Mouse (Mus musculus): ENCODE measurements at regions not wholly inside any gene's neighbourhood (a gene's known extent, or its start where the extent isn't known, plus 50 kb on each side); places are given as distances from the start of the nearest gene placed in this dataset.
"Not testable (repeated sequence)": the region's sequence is repeated elsewhere in the genome, so short reads cannot be mapped to it uniquely, and the experiment has no call there.

DNA sequence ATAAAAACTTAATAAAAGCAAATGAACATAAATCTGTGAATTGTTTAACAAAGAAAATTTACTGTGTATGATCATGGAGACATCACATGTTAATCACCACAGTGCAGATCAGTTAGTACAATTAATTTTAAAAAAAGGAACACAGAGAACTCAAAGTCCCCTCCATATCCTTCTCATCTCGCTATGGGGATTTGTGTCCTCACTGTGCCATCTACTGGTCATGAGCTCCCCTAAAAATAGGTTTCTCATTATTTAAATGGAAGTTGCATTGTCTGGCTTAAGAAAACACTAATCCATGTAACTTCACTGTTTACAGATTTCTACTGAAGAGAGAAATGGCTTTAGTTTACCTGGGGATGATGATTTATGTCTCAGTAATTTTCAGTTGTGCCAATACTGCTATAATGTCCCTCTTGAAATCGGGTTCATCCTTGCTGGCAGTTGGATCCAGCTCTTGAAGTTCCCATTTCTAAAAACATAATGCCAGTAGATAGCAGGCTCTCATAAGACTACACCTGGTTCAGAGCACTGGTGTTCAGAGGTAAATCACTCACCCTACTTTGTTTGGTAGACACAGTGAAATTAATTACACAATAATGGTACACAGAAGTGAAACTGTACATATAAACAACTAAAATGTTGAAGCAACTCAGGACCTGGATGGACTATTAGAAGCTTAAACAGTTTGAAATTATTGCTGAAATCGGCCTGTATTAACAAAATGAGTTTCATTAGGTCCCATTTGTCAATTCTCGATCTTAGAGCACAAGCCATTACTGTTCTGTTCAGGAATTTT is 850.0 kb upstream of the Zfp386 start:
- Histone ChIP-seq H3K27me3 (replicated peaks) (no peaks in the 10 kb centered on the region), H3K4me3 (replicated peaks) (no peak overlapping the region)
- TF ChIP-seq GATA1 (IDR thresholded peaks at IDR 0.05; ENCODE audit: borderline replicate concordance, low read length) (no peak), FLI1 (IDR thresholded peaks at IDR 0.05; ENCODE audit: low read length) (no peak)

DNA sequence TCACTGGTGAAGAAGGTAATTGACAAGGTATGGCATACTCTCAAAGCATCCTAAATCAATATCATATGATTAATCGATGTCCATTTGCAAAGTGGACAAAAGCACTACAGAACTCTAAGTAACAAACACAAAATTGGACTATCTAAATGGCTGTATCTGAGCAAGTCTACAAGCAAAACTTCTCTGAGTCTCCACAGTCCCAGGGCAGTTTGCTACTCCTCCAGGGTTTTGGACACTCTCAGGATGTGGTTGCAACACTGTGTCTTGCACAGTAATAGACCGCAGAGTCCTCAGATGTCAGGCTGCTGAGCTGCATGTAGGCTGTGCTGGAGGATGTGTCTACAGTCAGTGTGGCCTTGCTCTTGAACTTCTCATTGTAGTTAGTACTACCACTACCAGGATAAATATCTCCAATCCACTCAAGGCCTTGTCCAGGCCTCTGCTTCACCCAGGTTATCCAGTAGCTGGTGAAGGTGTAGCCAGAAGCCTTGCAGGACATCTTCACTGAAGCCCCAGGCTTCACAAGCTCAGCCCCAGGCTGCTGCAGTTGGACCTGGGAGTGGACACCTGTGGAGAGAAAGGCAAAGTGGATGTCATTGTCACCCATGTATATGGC is 839.6 kb upstream of the Zfp386 start:
- H3K27me3 ChIP-seq (replicated peaks); H3K36me3 ChIP-seq (replicated peaks; ENCODE audit: low read length); H3K4me3 ChIP-seq (replicated peaks); H3K9me3 ChIP-seq; H3K4me1 ChIP-seq: not testable (repeated sequence)

More for the DNA sequence above, 850.0 kb upstream of the Zfp386 start:
- no peaks in the 10 kb centered on the region for H3K36me3 ChIP-seq (replicated peaks; ENCODE audit: low read length)
- H3K4me1 ChIP-seq, result peaks cover 13% of the 10 kb centered on the region
- H3K9me3 ChIP-seq, result no peaks in the 10 kb centered on the region

DNA sequence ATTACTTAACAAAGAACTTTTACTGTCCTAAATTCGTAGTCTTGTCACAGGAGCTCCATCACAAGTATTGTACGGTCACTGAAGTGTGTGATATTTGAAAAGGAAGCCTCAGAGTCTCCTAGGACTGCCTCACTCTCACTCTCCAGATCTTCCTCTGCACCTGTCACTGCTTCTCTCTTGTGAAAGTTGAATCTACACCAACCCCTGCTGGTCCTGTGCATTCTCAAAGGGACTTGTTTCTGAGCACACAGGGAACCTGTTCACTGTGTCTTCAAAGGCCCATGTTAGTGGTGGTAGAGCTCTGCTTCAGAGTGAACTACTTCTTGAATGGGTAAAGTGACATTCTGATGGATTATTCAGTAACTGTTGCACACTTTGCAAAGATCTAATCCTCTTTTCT is 824.9 kb upstream of the Zfp386 start:
- Histone ChIP-seq H3K9me3 (no peaks in the 10 kb centered on the region), H3K36me3 (replicated peaks; ENCODE audit: low read length) (no peaks in the 10 kb centered on the region), H3K4me1 (no peaks in the 10 kb centered on the region), H3K27me3 (replicated peaks) (no peaks in the 10 kb centered on the region), H3K4me3 (replicated peaks) (no peak overlapping the region)
- TF ChIP-seq FLI1 (IDR thresholded peaks at IDR 0.05; ENCODE audit: low read length) (no peak), GATA1 (IDR thresholded peaks at IDR 0.05; ENCODE audit: borderline replicate concordance, low read length) (no peak)

DNA sequence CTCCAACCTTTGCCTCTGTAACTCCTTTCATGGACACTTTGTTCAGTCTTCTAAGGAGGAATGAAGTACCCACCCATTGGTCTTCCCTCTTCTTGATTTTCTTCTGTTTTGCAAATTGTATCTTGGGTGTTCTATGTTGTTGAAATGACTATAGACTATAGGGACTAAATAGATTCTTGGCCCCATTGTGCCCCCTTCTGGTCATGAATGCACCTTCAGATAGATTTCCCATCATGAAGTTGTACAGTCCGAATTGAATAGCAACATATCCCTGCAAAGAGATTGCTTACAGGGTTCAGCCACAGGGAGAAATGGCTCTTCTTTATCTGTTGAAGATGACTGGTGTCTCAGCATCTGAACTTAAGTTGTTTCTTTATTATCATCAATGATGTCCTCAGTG is 817.6 kb upstream of the Zfp386 start:
- Histone ChIP-seq H3K9me3 (no peaks in the 10 kb centered on the region), H3K27me3 (replicated peaks) (no peaks in the 10 kb centered on the region), H3K4me1 (no peaks in the 10 kb centered on the region), H3K36me3 (replicated peaks; ENCODE audit: low read length) (no peaks in the 10 kb centered on the region), H3K4me3 (replicated peaks) (no peak overlapping the region)
- TF ChIP-seq FLI1 (IDR thresholded peaks at IDR 0.05; ENCODE audit: low read length) (no peak), GATA1 (IDR thresholded peaks at IDR 0.05; ENCODE audit: borderline replicate concordance, low read length) (no peak)

DNA sequence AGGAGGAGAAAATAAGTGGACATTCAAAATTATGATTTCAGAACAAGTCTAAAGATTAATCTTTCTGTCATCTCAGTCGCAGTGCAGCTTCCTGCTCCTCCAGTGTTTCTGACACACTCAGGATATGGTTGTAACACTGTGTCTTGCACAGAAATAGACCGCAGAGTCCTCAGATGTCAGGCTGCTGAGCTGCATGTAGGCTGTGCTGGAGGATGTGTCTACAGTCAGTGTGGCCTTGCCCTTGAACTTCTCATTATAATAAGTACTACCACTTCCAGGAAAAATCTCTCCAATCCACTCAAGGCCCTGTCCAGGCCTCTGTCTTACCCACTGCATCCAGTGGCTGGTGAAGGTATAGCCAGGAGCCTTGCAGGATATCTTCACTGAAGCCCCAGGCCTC is 804.9 kb upstream of the Zfp386 start:
- not testable (repeated sequence) for H3K4me3 ChIP-seq (replicated peaks); H3K36me3 ChIP-seq (replicated peaks; ENCODE audit: low read length); H3K4me1 ChIP-seq; H3K9me3 ChIP-seq; H3K27me3 ChIP-seq (replicated peaks)

DNA sequence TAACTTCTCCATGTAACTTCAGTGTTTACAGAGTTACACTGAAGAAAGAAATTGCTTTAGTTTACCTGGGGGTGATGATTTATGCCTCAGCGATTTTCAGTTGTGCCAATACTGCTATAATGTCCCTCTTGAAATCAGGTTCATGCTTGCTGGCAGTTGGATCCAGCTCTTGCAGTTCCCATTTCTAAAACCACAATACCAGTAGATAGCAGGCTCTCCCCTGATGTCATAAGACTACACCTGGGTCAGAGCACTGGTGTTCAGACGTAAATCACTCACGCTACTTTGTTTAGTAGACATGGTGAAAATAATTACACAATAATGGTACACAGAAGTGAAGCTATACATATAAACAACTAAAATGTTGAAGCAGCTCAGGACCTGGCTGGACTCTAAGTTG is 800.2 kb upstream of the Zfp386 start:
- H3K27me3 ChIP-seq (replicated peaks); H3K9me3 ChIP-seq; H3K36me3 ChIP-seq (replicated peaks; ENCODE audit: low read length); H3K4me3 ChIP-seq (replicated peaks); H3K4me1 ChIP-seq: not testable (repeated sequence)

DNA sequence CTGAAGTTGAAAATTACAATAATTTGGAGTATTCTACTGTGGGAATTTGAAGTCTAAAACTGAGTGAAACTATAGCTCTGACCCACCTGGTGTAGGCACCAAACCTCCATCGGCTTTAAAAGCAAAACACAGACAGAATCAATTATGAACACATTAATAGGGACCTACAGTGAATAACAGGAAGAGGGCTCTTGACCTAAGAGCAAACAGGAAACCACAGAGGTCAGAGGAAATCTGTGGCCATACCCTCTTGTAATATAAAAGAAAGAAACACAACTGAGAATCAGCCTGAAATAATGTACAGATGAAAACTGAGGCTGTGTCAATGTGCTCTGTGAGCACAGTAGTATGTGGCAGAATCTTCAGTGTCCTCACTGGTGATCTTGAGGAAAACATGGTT is 789.7 kb upstream of the Zfp386 start:
- no peak overlapping the region for H3K4me3 ChIP-seq (replicated peaks)

DNA sequence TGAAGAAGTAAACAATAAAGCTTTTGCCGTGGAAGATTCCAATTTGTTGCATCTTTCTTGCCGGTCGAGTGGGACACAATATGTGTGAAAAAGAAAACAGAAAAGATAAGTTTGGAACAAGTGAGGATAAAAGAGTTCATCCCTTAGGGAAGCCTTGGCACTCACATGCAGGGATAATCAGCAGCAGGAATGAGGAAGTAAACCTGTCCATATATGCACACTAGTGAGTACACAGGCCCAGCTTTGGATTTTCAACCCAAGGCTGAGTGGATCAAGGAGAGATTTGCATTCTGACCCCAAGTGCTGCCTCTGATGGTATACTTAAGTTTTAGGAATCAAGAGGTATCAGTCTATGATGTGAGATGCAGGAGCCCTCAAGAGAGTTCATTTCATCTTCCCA is 788.8 kb upstream of the Zfp386 start:
- H3K4me3 ChIP-seq (replicated peaks), result no peak overlapping the region
- H3K9me3 ChIP-seq, result no peaks in the 10 kb centered on the region
- H3K36me3 ChIP-seq (replicated peaks; ENCODE audit: low read length), result no peaks in the 10 kb centered on the region
- H3K4me1 ChIP-seq, result peaks cover 7% of the 10 kb centered on the region; the same call in 1 of the 2 replicates
- H3K27me3 ChIP-seq (replicated peaks), result no peaks in the 10 kb centered on the region
- TF ChIP-seq GATA1 (IDR thresholded peaks at IDR 0.05; ENCODE audit: borderline replicate concordance, low read length) (no peak), FLI1 (IDR thresholded peaks at IDR 0.05; ENCODE audit: low read length) (no peak)

More for the DNA sequence above, 789.7 kb upstream of the Zfp386 start:
- Histone ChIP-seq H3K27me3 (replicated peaks) (no peaks in the 10 kb centered on the region), H3K4me1 (peaks cover 7% of the 10 kb centered on the region; the same call in 1 of the 2 replicates), H3K9me3 (no peaks in the 10 kb centered on the region), H3K36me3 (replicated peaks; ENCODE audit: low read length) (no peaks in the 10 kb centered on the region)
- TF ChIP-seq GATA1 (IDR thresholded peaks at IDR 0.05; ENCODE audit: borderline replicate concordance, low read length) (no peak), FLI1 (IDR thresholded peaks at IDR 0.05; ENCODE audit: low read length) (no peak)

DNA sequence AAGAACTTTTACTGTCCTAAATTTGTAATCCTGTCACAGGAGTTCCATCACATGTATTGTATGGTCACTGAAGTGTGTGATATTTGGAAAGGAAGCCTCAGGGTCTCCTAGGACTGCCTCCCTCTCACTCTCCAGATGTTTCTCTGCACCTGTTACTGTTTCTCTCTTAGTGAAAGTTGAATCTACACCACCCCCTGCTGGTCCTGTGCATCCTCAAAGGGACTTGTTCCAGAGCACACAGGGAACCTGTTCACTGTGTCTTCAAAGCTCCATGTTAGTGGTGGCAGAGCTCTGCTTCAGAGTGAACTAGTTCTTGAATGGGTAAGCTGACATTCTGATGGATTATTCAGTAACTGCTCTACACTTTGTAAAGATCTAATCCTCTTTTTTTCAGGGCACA is 785.1 kb upstream of the Zfp386 start:
- H3K4me3 ChIP-seq (replicated peaks); H3K9me3 ChIP-seq; H3K36me3 ChIP-seq (replicated peaks; ENCODE audit: low read length); H3K27me3 ChIP-seq (replicated peaks); H3K4me1 ChIP-seq: not testable (repeated sequence)

DNA sequence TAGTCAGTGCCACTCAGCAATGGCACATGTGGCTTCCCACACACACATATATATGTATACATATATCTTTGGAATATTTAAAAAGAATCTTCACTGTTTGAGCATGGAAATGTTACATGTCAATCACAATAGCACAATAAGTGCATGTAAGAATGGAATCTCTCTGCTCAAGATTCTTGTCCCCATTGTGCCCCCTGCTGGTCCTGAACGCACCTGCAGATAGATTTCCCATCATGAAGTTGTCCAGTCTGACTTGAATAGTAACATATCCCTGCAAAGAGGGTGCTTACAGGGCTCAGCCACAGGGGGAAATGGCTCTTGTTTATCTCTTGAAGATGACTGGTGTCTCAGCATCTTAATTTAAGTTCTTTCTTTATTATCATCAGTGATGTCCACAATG is 770.8 kb upstream of the Zfp386 start:
- H3K36me3 ChIP-seq (replicated peaks; ENCODE audit: low read length); H3K9me3 ChIP-seq; H3K4me3 ChIP-seq (replicated peaks); H3K27me3 ChIP-seq (replicated peaks); H3K4me1 ChIP-seq: not testable (repeated sequence)

DNA sequence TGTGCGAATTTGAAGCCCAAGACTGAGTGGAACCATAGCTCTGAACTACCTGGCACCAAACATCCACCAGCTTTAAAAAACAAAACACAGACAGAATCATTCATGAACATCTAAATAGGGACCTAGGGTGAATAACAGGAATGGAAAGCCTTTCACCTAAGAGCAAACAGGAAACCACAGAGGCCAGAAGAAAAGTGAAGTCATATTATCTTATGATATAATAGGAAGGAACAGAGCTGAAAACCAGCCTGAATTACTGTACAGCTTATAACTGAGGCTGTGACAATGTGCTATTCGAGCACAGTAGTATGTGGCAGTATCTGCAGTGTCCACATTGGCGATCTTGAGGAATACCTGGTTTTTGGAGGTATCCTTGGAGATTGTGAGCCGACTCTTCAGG is 753.8 kb upstream of the Zfp386 start:
- H3K27me3 ChIP-seq (replicated peaks); H3K4me3 ChIP-seq (replicated peaks); H3K36me3 ChIP-seq (replicated peaks; ENCODE audit: low read length); H3K9me3 ChIP-seq; H3K4me1 ChIP-seq: not testable (repeated sequence)

DNA sequence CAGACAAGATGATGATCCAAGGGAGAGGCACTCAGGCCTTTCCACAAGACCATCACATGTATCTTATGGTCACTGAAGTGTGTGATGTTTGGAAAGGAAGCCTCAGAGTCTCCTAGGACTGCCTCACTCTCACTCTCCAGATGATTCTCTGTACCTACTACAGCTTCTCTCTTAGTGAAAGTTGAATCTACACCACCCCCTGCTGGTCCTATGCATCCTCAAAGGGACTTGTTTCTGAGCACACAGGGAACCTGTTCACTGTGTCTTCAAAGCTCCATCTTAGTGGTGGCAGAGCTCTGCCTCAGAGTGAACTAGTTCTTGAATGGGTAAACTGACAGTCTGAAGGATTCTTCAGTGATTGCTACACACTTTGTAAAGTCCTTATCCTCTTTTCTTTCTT is 749.5 kb upstream of the Zfp386 start:
- not testable (repeated sequence) for H3K9me3 ChIP-seq; H3K4me1 ChIP-seq; H3K36me3 ChIP-seq (replicated peaks; ENCODE audit: low read length); H3K4me3 ChIP-seq (replicated peaks); H3K27me3 ChIP-seq (replicated peaks)
